Mouse (Mus musculus) frontal cortex, postnatal 14 days (tissue): ENCODE data around the gene Rxfp4.
"Not testable (repeated sequence)": the region's sequence is repeated elsewhere in the genome, so short reads cannot be mapped to it uniquely, and the experiment has no call there.

Source experiments
- DNase-seq, 2 experiments: peaks; one replicate each; pipeline ENCODE4 v3.0.0; 2022; ENCODE audit warnings: low spot score in 2 of 2

The Rxfp4 gene

GRCm38 (mm10) chr3:88609066-88609465 is 43.9 kb downstream of the Rxfp4 start:
- no peak for DNase-seq

GRCm38 (mm10) chr3:88607758-88608138 is 45.2 kb downstream of the Rxfp4 start:
- no peak for DNase-seq

- peak; percentile 80 to 88 for DNase-seq
Measured at GRCm38 (mm10) chr3:88607065-88607757, 45.7 kb downstream of the Rxfp4 start.

- DNase-seq = not testable (repeated sequence)
Measured at GRCm38 (mm10) chr3:88605666-88606065, 47.3 kb downstream of the Rxfp4 start, which contains the start of gene Arhgef2. Gene Arhgef2, plus strand, starts transcription at chr3:88605966.

- no peak for DNase-seq
Measured at GRCm38 (mm10) chr3:88604863-88605262, 48.1 kb downstream of the Rxfp4 start.

- no peak for DNase-seq
Measured at GRCm38 (mm10) chr3:88603714-88604161, 49.2 kb downstream of the Rxfp4 start.

- no peak for DNase-seq
Measured at GRCm38 (mm10) chr3:88602466-88602865, 50.5 kb downstream of the Rxfp4 start.
